Mouse (Mus musculus): Measurements from ENCODE around the gene Dus3l.

The Dus3l gene

GRCm38 (mm10) chr17:56792588-56792987 lies 28.0 kb downstream of the Dus3l start:
- no peak for DNase-seq (ENCODE audit: low spot score)

GRCm38 (mm10) chr17:56793614-56794319 lies 29.2 kb downstream of the Dus3l start:
- DNase-seq (ENCODE audit: low spot score), result no peak

GRCm38 (mm10) chr17:56799276-56799675 lies 34.7 kb downstream of the Dus3l start:
- DNase-seq (ENCODE audit: low spot score), result no peak

- DNase-seq (ENCODE audit: low spot score), result no peak
Measured at GRCm38 (mm10) chr17:56802065-56802464, 37.5 kb downstream of the Dus3l start.

GRCm38 (mm10) chr17:56804952-56805351 lies 40.4 kb downstream of the Dus3l start:
- DNase-seq (ENCODE audit: low spot score), result no peak

- DNase-seq (ENCODE audit: low spot score), result no peak
Measured at GRCm38 (mm10) chr17:56805784-56806183, 41.2 kb downstream of the Dus3l start.

- no peak for DNase-seq (ENCODE audit: low spot score)
Measured at GRCm38 (mm10) chr17:56808518-56808917, 44.0 kb downstream of the Dus3l start.

- peak; percentile 82 for DNase-seq (ENCODE audit: low spot score)
Measured at GRCm38 (mm10) chr17:56810245-56810644, 45.7 kb downstream of the Dus3l start.

- DNase-seq (ENCODE audit: low spot score), result peak; percentile 49
Measured at GRCm38 (mm10) chr17:56814316-56815056, 49.9 kb downstream of the Dus3l start.

GRCm38 (mm10) chr17:56815057-56815345 lies 50.4 kb downstream of the Dus3l start:
- DNase-seq (ENCODE audit: low spot score), result no peak

- DNase-seq (ENCODE audit: low spot score), result no peak
Measured at GRCm38 (mm10) chr17:56818067-56818636, 53.6 kb downstream of the Dus3l start.

- no peak for DNase-seq (ENCODE audit: low spot score)
Measured at GRCm38 (mm10) chr17:56819032-56819545, 54.5 kb downstream of the Dus3l start.
